Mouse (Mus musculus) kidney, adult 11 months (tissue): Measurements from ENCODE around the gene Dhx30.

Experiments
- DNase-seq: peaks from one replicate; pipeline ENCODE4 v3.0.0; 2022

Gene Dhx30

DNA sequence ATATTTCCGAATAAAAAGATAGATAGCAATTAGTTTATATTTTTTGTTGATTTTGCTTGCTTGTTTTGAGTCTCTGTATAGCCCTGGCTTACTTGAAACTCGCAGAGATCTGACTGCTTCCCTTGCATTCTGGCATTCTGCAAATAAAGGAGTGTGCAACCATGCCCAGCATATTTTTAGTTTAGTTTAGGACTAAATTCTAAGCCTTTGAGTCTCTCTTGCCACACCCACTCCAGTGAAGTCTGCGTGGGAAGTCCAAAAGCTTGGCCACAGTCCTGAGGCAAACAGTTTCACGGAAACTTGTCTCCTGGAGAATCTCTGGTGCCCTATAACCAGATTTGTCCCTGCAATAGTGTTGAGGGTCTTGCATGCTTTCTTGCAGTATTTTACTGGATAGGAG, 73.3 kb downstream of the Dhx30 start:
- DNase-seq = no peak

- no peak for DNase-seq
Observed at GRCm38 (mm10) chr9:110038485-110038884, 79.1 kb downstream of the Dhx30 start.

DNA sequence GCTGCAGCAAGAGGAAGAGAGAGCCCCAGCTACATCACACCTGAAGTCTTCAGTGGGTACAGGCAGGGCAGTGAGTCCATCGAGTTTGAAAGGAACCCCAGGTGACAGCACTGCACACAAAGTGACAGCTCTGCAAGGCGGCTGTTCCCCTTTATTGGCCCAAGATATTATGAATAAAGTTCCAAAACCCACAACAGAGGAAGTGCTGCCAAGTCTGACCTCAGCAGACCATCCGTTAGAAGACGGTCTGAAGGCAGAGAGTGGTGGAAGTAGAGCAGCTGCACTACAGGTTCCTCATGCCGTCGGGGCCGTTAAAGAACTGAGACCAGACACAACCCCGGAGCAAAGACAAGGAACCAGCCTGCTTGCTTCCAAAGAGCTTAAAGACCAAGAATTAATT, 79.7 kb downstream of the Dhx30 start:
- DNase-seq = no peak

GRCm38 (mm10) chr9:110035091-110035490, 82.5 kb downstream of the Dhx30 start:
- DNase-seq = no peak
